Comparison of ENCODE assay signal across 7 mouse cellular contexts in genomic region chr5:136403565-136403961, GRCm38 (mm10).
DNase-seq lines count a peak whose midpoint lies in the region; ATAC-seq and TF ChIP-seq lines count a peak whose summit lies in the region.

No protein-coding gene starts in this region.

- peak; percentile 25 to 29 for DNase-seq in adrenal gland, adult 18-20 months (ENCODE audit: low spot score in 2 of 2)
- DNase-seq in forebrain, embryonic 10.5 days (ENCODE audit: extremely low spot score, low spot score), result peak; percentile 29
- DNase-seq in urinary bladder, postnatal 25 days (ENCODE audit: low spot score), result peak; percentile 28

- 76% methylated on average over 19 of the region's 19 CpGs for WGBS in forebrain, embryonic 10.5 days
- WGBS in heart, embryonic 16.5 days, result 30% methylated on average over 19 of the region's 19 CpGs
- WGBS in kidney, embryonic 16.5 days, result 7% methylated on average over 19 of the region's 19 CpGs

- H3K27ac ChIP-seq in forebrain, embryonic 10.5 days, result no peak overlapping the region
- H3K27ac ChIP-seq in heart, embryonic 16.5 days (ENCODE audit: low read length), result peak overlapping the region; percentile 53
- peak overlapping the region; percentile 70 for H3K27ac ChIP-seq in kidney, embryonic 16.5 days (ENCODE audit: low read length)

- no peaks in the 10 kb centered on the region; the same call in 1 of the 2 replicates for H3K27me3 ChIP-seq in E14TG2a.4 (ENCODE audit: insufficient read depth, low read length)
- no peaks in the 10 kb centered on the region for H3K27me3 ChIP-seq in forebrain, embryonic 10.5 days (ENCODE audit: poor library complexity, severe bottlenecking)
- no peaks in the 10 kb centered on the region for H3K27me3 ChIP-seq in heart, embryonic 16.5 days (ENCODE audit: control insufficient read depth, insufficient read depth, low read length)
- no peaks in the 10 kb centered on the region for H3K27me3 ChIP-seq in kidney, embryonic 16.5 days (ENCODE audit: insufficient read depth, low read length)

- peak overlapping the region; percentile 23; the same call in 1 of the 2 replicates for H3K4me3 ChIP-seq in E14TG2a.4 (replicated peaks; ENCODE audit: low read length)
- H3K4me3 ChIP-seq in forebrain, embryonic 10.5 days, result no peak overlapping the region
- H3K4me3 ChIP-seq in heart, embryonic 16.5 days (ENCODE audit: low read length), result no peak overlapping the region
- no peak overlapping the region for H3K4me3 ChIP-seq in kidney, embryonic 16.5 days (ENCODE audit: low read length)

- TF ChIP-seq CTCF in E14TG2a.4 (conservative IDR thresholded peaks at IDR 0.05; ENCODE audit: low read length), result no peak

- H3K9ac ChIP-seq in heart, embryonic 16.5 days (ENCODE audit: low read length), result 0 out of 2 replicates have a peak overlapping the region, but pooled peaks have one; percentile 0
- H3K9ac ChIP-seq in kidney, embryonic 16.5 days (replicated peaks; ENCODE audit: low read length), result 0 out of 2 replicates have a peak overlapping the region, but pooled peaks have one; percentile 8

- peaks cover 12% of the 10 kb centered on the region for H3K36me3 ChIP-seq in E14TG2a.4 (ENCODE audit: insufficient read depth, low read length)
- peaks cover 58% of the 10 kb centered on the region for H3K36me3 ChIP-seq in forebrain, embryonic 10.5 days (replicated peaks)
- H3K36me3 ChIP-seq in heart, embryonic 16.5 days (ENCODE audit: control insufficient read depth, insufficient read depth), result peaks cover 12% of the 10 kb centered on the region
- peaks cover 10% of the 10 kb centered on the region; the same call in 1 of the 2 replicates for H3K36me3 ChIP-seq in kidney, embryonic 16.5 days (ENCODE audit: insufficient read depth, low read length)

- peaks cover 14% of the 10 kb centered on the region for H3K9me3 ChIP-seq in E14TG2a.4 (ENCODE audit: low read length)
- H3K9me3 ChIP-seq in forebrain, embryonic 10.5 days, result no peaks in the 10 kb centered on the region
- H3K9me3 ChIP-seq in heart, embryonic 16.5 days (replicated peaks; ENCODE audit: control insufficient read depth, low read length), result peaks cover 5% of the 10 kb centered on the region; the same call in 1 of the 2 replicates
- 0 out of 2 replicates have a peak, but pooled peaks cover 4% of the 10 kb centered on the region for H3K9me3 ChIP-seq in kidney, embryonic 16.5 days (ENCODE audit: low read length)

- ATAC-seq in heart, embryonic 16.5 days (replicated peaks; ENCODE audit: extremely low read depth, insufficient read depth, low FRiP score), result peak; percentile 85
- ATAC-seq in kidney, embryonic 16.5 days (ENCODE audit: low FRiP score, low TSS enrichment), result peak; percentile 98
- peak; percentile 58 for ATAC-seq in megakaryocyte progenitor cell, adult 5-6 weeks (replicated peaks; ENCODE audit: poor library complexity)

- H3K4me2 ChIP-seq in heart, embryonic 16.5 days (ENCODE audit: low read depth, low read length), result peak overlapping the region; percentile 35
- peak overlapping the region; percentile 21 for H3K4me2 ChIP-seq in kidney, embryonic 16.5 days (replicated peaks; ENCODE audit: low read depth, low read length)

- peaks cover 8% of the 10 kb centered on the region; the same call in 1 of the 2 replicates for H3K4me1 ChIP-seq in E14TG2a.4 (replicated peaks; ENCODE audit: low read depth, low read length)
- peaks cover 15% of the 10 kb centered on the region for H3K4me1 ChIP-seq in forebrain, embryonic 10.5 days
- peaks cover 22% of the 10 kb centered on the region for H3K4me1 ChIP-seq in heart, embryonic 16.5 days (ENCODE audit: control insufficient read depth, insufficient read depth, low read length)
- peaks cover 17% of the 10 kb centered on the region for H3K4me1 ChIP-seq in kidney, embryonic 16.5 days (ENCODE audit: insufficient read depth, low read length)
